Mouse (Mus musculus): ENCODE results near the gene Pbp2. TPM values are rescaled to one million over a fixed set of nuclear protein-coding genes. Genes with fewer than 3 reads are reported as not detected.

Pbp2 gene
- total and polyA plus RNA-seq, 3 experiments, result not detected

GRCm38 (mm10) chr6:135336376-135336775, 26.2 kb upstream of the Pbp2 start:
- Histone ChIP-seq H3K27ac (no peak overlapping the region), H3K36me3 (ENCODE audit: control insufficient read depth, insufficient read depth, low read length) (no peaks in the 10 kb centered on the region), H3K9ac (ENCODE audit: low read depth, low read length) (no peak overlapping the region), H3K4me1 (ENCODE audit: control insufficient read depth, insufficient read depth, low read length) (peaks cover 5% of the 10 kb centered on the region), H3K79me2 (replicated peaks; ENCODE audit: control insufficient read depth, insufficient read depth, low read length) (no peaks in the 10 kb centered on the region), H3K4me3 (no peak overlapping the region), H3K27me3 (ENCODE audit: control insufficient read depth, insufficient read depth, low read length) (no peaks in the 10 kb centered on the region; the same call in 1 of the 2 replicates)
- TF ChIP-seq POLR2A (IDR thresholded peaks at IDR 0.05; ENCODE audit: insufficient read depth, low read depth, low read length) (no peak), CTCF (IDR thresholded peaks at IDR 0.05) (no peak), EP300 (IDR thresholded peaks at IDR 0.05; ENCODE audit: insufficient read depth, low read depth, low read length) (no peak)
- WGBS, result 68% methylated on average over 8 of the region's 8 CpGs
- intact Hi-C loops (cut with DNase I), result no loop called here
- DNase-seq, result peak in 1 of 2 experiments; percentile 18

DNA sequence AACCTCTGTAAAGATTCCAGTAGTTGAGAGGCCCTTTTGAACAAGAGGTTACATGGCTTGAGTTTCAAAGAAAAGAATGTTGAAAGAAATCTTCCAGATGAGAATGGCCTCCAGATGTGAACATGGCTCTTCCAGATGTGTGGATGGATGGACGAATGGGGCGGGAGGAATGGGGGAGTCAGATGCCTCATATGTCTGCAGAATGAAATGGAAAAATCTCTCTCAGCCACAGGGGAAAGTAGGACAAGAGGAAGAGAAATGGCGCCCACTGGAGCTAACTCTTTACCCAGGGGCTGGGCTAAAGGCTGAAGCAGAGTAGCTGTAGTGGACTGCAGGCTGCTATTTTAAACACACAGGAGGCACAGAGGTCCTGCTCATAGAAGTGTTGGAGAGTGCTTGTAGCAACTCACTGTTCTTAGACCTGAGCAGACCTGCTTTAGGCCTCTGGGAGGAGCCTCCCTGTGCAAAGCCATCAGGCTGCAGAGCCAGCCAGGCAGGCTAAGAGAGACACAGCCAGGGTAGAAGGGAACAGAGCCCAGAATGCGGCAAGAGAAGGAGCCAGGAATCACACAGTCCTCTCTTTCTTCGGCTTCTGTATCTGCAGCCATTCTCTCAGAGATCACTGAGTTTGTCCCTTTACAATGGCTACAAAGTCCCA, 23.9 kb upstream of the Pbp2 start:
- peak; percentile 45 to 56 for DNase-seq
- intact Hi-C loops (cut with DNase I), result no loop called here
- 0 out of 2 replicates have a peak, but pooled peaks have one; percentile 12 for TF ChIP-seq EP300 (IDR thresholded peaks at IDR 0.05; ENCODE audit: insufficient read depth, low read depth, low read length)
- no peak for TF ChIP-seq POLR2A (IDR thresholded peaks at IDR 0.05; ENCODE audit: insufficient read depth, low read depth, low read length)
- no peaks in the 10 kb centered on the region for H3K36me3 ChIP-seq (ENCODE audit: control insufficient read depth, insufficient read depth, low read length)
- peak overlapping the region; percentile 55; the same call in 1 of the 2 replicates for H3K27ac ChIP-seq
- H3K27me3 ChIP-seq (ENCODE audit: control insufficient read depth, insufficient read depth, low read length), result no peaks in the 10 kb centered on the region; the same call in 1 of the 2 replicates
- 60% methylated on average over 5 of the region's 5 CpGs for WGBS
- peaks cover 2% of the 10 kb centered on the region for H3K4me1 ChIP-seq (ENCODE audit: control insufficient read depth, insufficient read depth, low read length)
- no peak overlapping the region for H3K9ac ChIP-seq (ENCODE audit: low read depth, low read length)
- no peaks in the 10 kb centered on the region for H3K79me2 ChIP-seq (replicated peaks; ENCODE audit: control insufficient read depth, insufficient read depth, low read length)
- no peak overlapping the region for H3K4me3 ChIP-seq

DNA sequence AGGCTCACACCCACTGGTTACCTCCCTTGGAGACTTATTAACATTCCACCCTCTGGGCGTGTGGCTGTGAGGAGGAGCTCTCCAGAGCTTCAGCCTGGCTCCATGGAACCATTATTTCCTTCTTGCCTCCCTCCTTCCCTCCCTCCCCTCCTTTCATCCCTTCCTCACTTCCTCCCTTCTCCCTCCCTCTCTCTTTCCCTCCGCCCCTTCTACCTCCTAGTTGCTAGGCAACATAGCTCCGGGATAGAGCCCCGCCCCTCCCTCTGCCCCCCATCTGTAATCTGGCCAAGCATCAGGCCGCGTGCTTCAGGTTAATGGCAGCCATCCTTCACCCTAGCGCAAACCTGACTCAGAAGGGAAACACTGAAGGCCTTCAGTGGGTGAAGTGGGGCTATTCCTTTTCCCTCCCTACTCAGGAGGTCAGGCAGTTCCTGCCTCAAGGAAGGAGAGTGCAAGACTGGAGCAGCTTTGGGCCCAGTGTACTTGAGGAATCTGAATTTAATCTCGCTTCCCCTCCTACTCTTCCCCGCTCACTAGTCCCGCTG, 22.6 kb upstream of the Pbp2 start:
- intact Hi-C loops (cut with DNase I), result no loop called here
- no peak for TF ChIP-seq POLR2A (IDR thresholded peaks at IDR 0.05; ENCODE audit: insufficient read depth, low read depth, low read length)
- no peak for TF ChIP-seq EP300 (IDR thresholded peaks at IDR 0.05; ENCODE audit: insufficient read depth, low read depth, low read length)
- no peak for TF ChIP-seq CTCF (IDR thresholded peaks at IDR 0.05)
- peak overlapping the region; percentile 20 for H3K27ac ChIP-seq
- no peaks in the 10 kb centered on the region for H3K79me2 ChIP-seq (replicated peaks; ENCODE audit: control insufficient read depth, insufficient read depth, low read length)
- DNase-seq, result no peak
- H3K36me3 ChIP-seq (ENCODE audit: control insufficient read depth, insufficient read depth, low read length), result no peaks in the 10 kb centered on the region
- WGBS, result 54% methylated on average over 10 of the region's 10 CpGs
- no peak overlapping the region for H3K9ac ChIP-seq (ENCODE audit: low read depth, low read length)
- peaks cover 2% of the 10 kb centered on the region for H3K4me1 ChIP-seq (ENCODE audit: control insufficient read depth, insufficient read depth, low read length)
- H3K27me3 ChIP-seq (ENCODE audit: control insufficient read depth, insufficient read depth, low read length), result no peaks in the 10 kb centered on the region; the same call in 1 of the 2 replicates
- no peak overlapping the region for H3K4me3 ChIP-seq

- no peak for DNase-seq
- no peaks in the 10 kb centered on the region; the same call in 1 of the 2 replicates for H3K27me3 ChIP-seq (ENCODE audit: control insufficient read depth, insufficient read depth, low read length)
- H3K27ac ChIP-seq, result no peak overlapping the region
- no peak for TF ChIP-seq EP300 (IDR thresholded peaks at IDR 0.05; ENCODE audit: insufficient read depth, low read depth, low read length)
- TF ChIP-seq POLR2A (IDR thresholded peaks at IDR 0.05; ENCODE audit: insufficient read depth, low read depth, low read length), result no peak
- TF ChIP-seq CTCF (IDR thresholded peaks at IDR 0.05), result no peak
- no peaks in the 10 kb centered on the region for H3K36me3 ChIP-seq (ENCODE audit: control insufficient read depth, insufficient read depth, low read length)
- no peak overlapping the region for H3K9ac ChIP-seq (ENCODE audit: low read depth, low read length)
- WGBS, result 66% methylated on average over 4 of the region's 4 CpGs
- no peak overlapping the region for H3K4me3 ChIP-seq
- H3K79me2 ChIP-seq (replicated peaks; ENCODE audit: control insufficient read depth, insufficient read depth, low read length), result no peaks in the 10 kb centered on the region
- intact Hi-C loops (cut with DNase I), result no loop called here
- H3K4me1 ChIP-seq (ENCODE audit: control insufficient read depth, insufficient read depth, low read length), result peaks cover 2% of the 10 kb centered on the region
These were observed 21.7 kb upstream of the Pbp2 start for GRCm38 (mm10) chr6:135331916-135332315.

DNA sequence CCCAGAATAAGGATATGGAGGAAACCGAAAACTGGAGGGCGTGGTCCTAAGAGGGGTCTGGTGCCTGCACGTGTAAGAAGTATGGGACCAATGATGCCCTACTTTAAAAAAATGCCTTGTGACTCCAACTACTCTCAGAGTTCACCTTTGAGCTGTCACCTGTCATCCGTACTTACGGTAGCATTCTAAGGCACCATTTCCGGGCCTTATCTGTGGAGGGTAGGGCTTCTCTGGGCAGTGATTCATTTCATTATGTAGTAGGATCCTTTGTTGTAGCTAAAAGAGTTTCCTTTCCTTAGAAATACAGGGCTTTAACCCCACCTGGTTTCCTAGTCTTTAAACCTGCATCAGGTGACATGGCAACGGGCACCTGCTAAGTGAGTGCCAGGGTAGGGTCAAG, 16.6 kb upstream of the Pbp2 start:
- intact Hi-C loops (cut with DNase I), result no loop called here
- Histone ChIP-seq H3K9ac (ENCODE audit: low read depth, low read length) (no peak overlapping the region), H3K4me3 (no peak overlapping the region), H3K27ac (no peak overlapping the region), H3K27me3 (ENCODE audit: control insufficient read depth, insufficient read depth, low read length) (no peaks in the 10 kb centered on the region), H3K4me1 (ENCODE audit: control insufficient read depth, insufficient read depth, low read length) (peaks cover 5% of the 10 kb centered on the region), H3K36me3 (ENCODE audit: control insufficient read depth, insufficient read depth, low read length) (no peaks in the 10 kb centered on the region), H3K79me2 (replicated peaks; ENCODE audit: control insufficient read depth, insufficient read depth, low read length) (no peaks in the 10 kb centered on the region)
- 78% methylated on average over 7 of the region's 7 CpGs for WGBS
- no peak for DNase-seq
- TF ChIP-seq CTCF (IDR thresholded peaks at IDR 0.05) (no peak), EP300 (IDR thresholded peaks at IDR 0.05; ENCODE audit: insufficient read depth, low read depth, low read length) (no peak), POLR2A (IDR thresholded peaks at IDR 0.05; ENCODE audit: insufficient read depth, low read depth, low read length) (no peak)

GRCm38 (mm10) chr6:135324686-135325300, 14.6 kb upstream of the Pbp2 start:
- Histone ChIP-seq H3K27ac (no peak overlapping the region), H3K27me3 (ENCODE audit: control insufficient read depth, insufficient read depth, low read length) (no peaks in the 10 kb centered on the region), H3K4me1 (ENCODE audit: control insufficient read depth, insufficient read depth, low read length) (peaks cover 5% of the 10 kb centered on the region), H3K79me2 (replicated peaks; ENCODE audit: control insufficient read depth, insufficient read depth, low read length) (no peaks in the 10 kb centered on the region), H3K36me3 (ENCODE audit: control insufficient read depth, insufficient read depth, low read length) (no peaks in the 10 kb centered on the region), H3K9ac (ENCODE audit: low read depth, low read length) (no peak overlapping the region), H3K4me3 (no peak overlapping the region)
- intact Hi-C loops (cut with DNase I), result no loop called here
- no peak for TF ChIP-seq EP300 (IDR thresholded peaks at IDR 0.05; ENCODE audit: insufficient read depth, low read depth, low read length)
- no peak for TF ChIP-seq POLR2A (IDR thresholded peaks at IDR 0.05; ENCODE audit: insufficient read depth, low read depth, low read length)
- no peak for TF ChIP-seq CTCF (IDR thresholded peaks at IDR 0.05)
- 69% methylated on average over 9 of the region's 9 CpGs for WGBS
- no peak for DNase-seq
